Mouse (Mus musculus) liver, postnatal 0 days (tissue): Measurements from ENCODE around the gene Pax2. TPM values are rescaled to one million over a fixed set of nuclear protein-coding genes. Genes with fewer than 3 reads are reported as not detected.

Experiments used
- ATAC-seq: fragments of 200-750 bp; cut with Nextera tagmentation; 2 replicates; pipeline ENCODE4 v1.8.0; 2017; ENCODE audit warnings: mild to moderate bottlenecking, moderate library complexity
- DNase-seq: peaks from one replicate; pipeline ENCODE4 v3.0.0-alpha.2; 2016
- H3K27ac ChIP-seq: fragments of 300-500 bp; sonication (generic); 2 replicates; pipeline ENCODE4 v1.5.1; 2014; ENCODE audit warnings: antibody characterized with exemption, moderate library complexity, mild to moderate bottlenecking, low read depth
- H3K27me3 ChIP-seq: fragments of 300-500 bp; sonication (generic); 2 replicates; pipeline ENCODE4 v1.6.1; 2014; ENCODE audit warnings: low read length, control low read depth, mixed read lengths; ENCODE audit not compliant: insufficient read depth
- H3K36me3 ChIP-seq: fragments of 300-500 bp; sonication (generic); replicated peaks from 2 replicates; pipeline ENCODE4 v1.6.1; 2014; ENCODE audit warnings: mild to moderate bottlenecking, control low read depth, low read length, moderate library complexity, mixed read lengths; ENCODE audit not compliant: insufficient read depth
- H3K4me1 ChIP-seq: fragments of 300-500 bp; sonication (generic); 2 replicates; pipeline ENCODE4 v1.6.1; 2014; ENCODE audit warnings: antibody characterized with exemption, mild to moderate bottlenecking, control low read depth; ENCODE audit not compliant: insufficient read depth
- H3K4me2 ChIP-seq: fragments of 300-500 bp; sonication (generic); 2 replicates; pipeline ENCODE4 v1.6.1; 2014; ENCODE audit warnings: low read depth, mild to moderate bottlenecking, low read length, moderate library complexity, mixed read lengths
- H3K4me3 ChIP-seq: fragments of 300-500 bp; sonication (generic); 2 replicates; pipeline ENCODE4 v1.5.1; 2014; ENCODE audit warnings: low read depth, low read length
- H3K9ac ChIP-seq: fragments of 300-500 bp; sonication (generic); replicated peaks from 2 replicates; pipeline ENCODE4 v1.6.1; 2014; ENCODE audit warnings: mild to moderate bottlenecking, moderate library complexity
- H3K9me3 ChIP-seq: fragments of 300-500 bp; sonication (generic); 2 replicates; pipeline ENCODE4 v1.6.1; 2016; ENCODE audit warnings: mild to moderate bottlenecking, control low read depth, low read length, mixed read lengths
- CTCF ChIP-seq: sonication (generic); IDR thresholded peaks from 2 replicates; pipeline ENCODE4 v1.5.1; 2016; ENCODE audit warnings: antibody characterized with exemption, low read depth
- EP300 ChIP-seq: IDR thresholded peaks from 2 replicates; pipeline ENCODE4 v1.6.1; 2016; ENCODE audit warnings: antibody characterized with exemption, low read depth, mild to moderate bottlenecking
- WGBS: fragments of 180-500 bp; shearing (Covaris S2); extraction: QIAGEN DNeasy Blood & Tissue Kit; methylation state at CpG from one replicate; pipeline ENCODE4 v1.1.7; 2014; ENCODE audit not compliant: insufficient replicate concordance; 5-methylcytosine and 5-hydroxymethylcytosine counted together
- polyA plus RNA-seq: library from polyadenylated mRNA; unstranded; fragments of >200 nt; fragmentation: Nextera tagmentation; extraction: Ambion mirVana; gene quantifications from 2 replicates; pipeline ENCODE4 v1.2.1, GENCODE M21; 2015

Gene Pax2
- polyA plus RNA-seq, 1 experiment from 2014 or later = not detected

GRCm38 (mm10) chr19:44791981-44792380 lies 36.1 kb downstream of the Pax2 start:
- no peak for DNase-seq
- Histone ChIP-seq H3K9ac (no peak overlapping the region), H3K27me3 (0 out of 2 replicates have a peak, but pooled peaks cover 3% of the 10 kb centered on the region), H3K4me1 (no peaks in the 10 kb centered on the region), H3K9me3 (no peaks in the 10 kb centered on the region), H3K36me3 (no peaks in the 10 kb centered on the region), H3K4me2 (no peak overlapping the region), H3K27ac (no peak overlapping the region), H3K4me3 (no peak overlapping the region)
- ATAC-seq = no peak
- 76% methylated on average over 4 of the region's 4 CpGs for WGBS
- no peak for TF ChIP-seq EP300
- no peak for TF ChIP-seq CTCF

- Histone ChIP-seq H3K9ac (no peak overlapping the region), H3K4me2 (no peak overlapping the region), H3K36me3 (no peaks in the 10 kb centered on the region), H3K9me3 (no peaks in the 10 kb centered on the region), H3K4me3 (no peak overlapping the region), H3K4me1 (no peaks in the 10 kb centered on the region), H3K27ac (no peak overlapping the region), H3K27me3 (peaks cover 6% of the 10 kb centered on the region; the same call in 1 of the 2 replicates)
- DNase-seq (no peak), ATAC-seq (no peak)
- TF ChIP-seq CTCF (no peak), EP300 (no peak)
- WGBS = 27% methylated on average over 21 of the region's 21 CpGs
Measured at GRCm38 (mm10) chr19:44797110-44798060, 41.5 kb downstream of the Pax2 start.

GRCm38 (mm10) chr19:44798731-44799130 lies 42.9 kb downstream of the Pax2 start:
- Histone ChIP-seq H3K4me3 (no peak overlapping the region), H3K9me3 (no peaks in the 10 kb centered on the region), H3K4me2 (no peak overlapping the region), H3K4me1 (no peaks in the 10 kb centered on the region), H3K27me3 (peaks cover 8% of the 10 kb centered on the region; the same call in 1 of the 2 replicates), H3K36me3 (no peaks in the 10 kb centered on the region), H3K27ac (no peak overlapping the region), H3K9ac (no peak overlapping the region)
- WGBS = 84% methylated on average over 6 of the region's 6 CpGs
- ATAC-seq (no peak), DNase-seq (no peak)
- TF ChIP-seq EP300 (no peak), CTCF (no peak)

- no peak overlapping the region for H3K9ac ChIP-seq
- no peaks in the 10 kb centered on the region for H3K4me1 ChIP-seq
- H3K36me3 ChIP-seq = no peaks in the 10 kb centered on the region
- 60% methylated on average over 5 of the region's 5 CpGs for WGBS
- peaks cover 9% of the 10 kb centered on the region; the same call in 1 of the 2 replicates for H3K27me3 ChIP-seq
- H3K4me3 ChIP-seq = no peak overlapping the region
- no peak overlapping the region for H3K27ac ChIP-seq
- TF ChIP-seq EP300 (no peak), CTCF (no peak)
- no peaks in the 10 kb centered on the region for H3K9me3 ChIP-seq
- ATAC-seq = no peak
- DNase-seq = no peak
- H3K4me2 ChIP-seq = no peak overlapping the region
Measured at GRCm38 (mm10) chr19:44799156-44799555, 43.3 kb downstream of the Pax2 start.

GRCm38 (mm10) chr19:44800327-44800726 lies 44.5 kb downstream of the Pax2 start:
- H3K9ac ChIP-seq = no peak overlapping the region
- H3K4me3 ChIP-seq = no peak overlapping the region
- peaks cover 9% of the 10 kb centered on the region; the same call in 1 of the 2 replicates for H3K27me3 ChIP-seq
- ATAC-seq (no peak), DNase-seq (no peak)
- H3K9me3 ChIP-seq = no peaks in the 10 kb centered on the region
- H3K4me2 ChIP-seq = no peak overlapping the region
- H3K27ac ChIP-seq = no peak overlapping the region
- H3K36me3 ChIP-seq = no peaks in the 10 kb centered on the region
- 57% methylated on average over 6 of the region's 6 CpGs for whole genome bisulfite sequencing
- TF ChIP-seq CTCF = no peak
- H3K4me1 ChIP-seq = no peaks in the 10 kb centered on the region

GRCm38 (mm10) chr19:44808734-44809133 lies 52.9 kb downstream of the Pax2 start:
- 15% methylated on average over 8 of the region's 8 CpGs for WGBS
- DNase-seq (no peak), ATAC-seq (no peak)
- TF ChIP-seq CTCF = no peak
- TF ChIP-seq EP300 = no peak
- H3K4me2 ChIP-seq = no peak overlapping the region
- H3K4me3 ChIP-seq = no peak overlapping the region
- H3K9me3 ChIP-seq = no peaks in the 10 kb centered on the region
- H3K9ac ChIP-seq = no peak overlapping the region
- H3K27me3 ChIP-seq = peaks cover 7% of the 10 kb centered on the region; the same call in 1 of the 2 replicates
- H3K27ac ChIP-seq = no peak overlapping the region
- H3K4me1 ChIP-seq = no peaks in the 10 kb centered on the region
- H3K36me3 ChIP-seq = no peaks in the 10 kb centered on the region
